Mouse (Mus musculus) cerebellum, postnatal 10 days (tissue): ENCODE data around the gene Alox12.

Experiments
- DNase-seq, 2 experiments: peaks; one replicate each; pipeline ENCODE4 v3.0.0; 2021; ENCODE audit warnings: mixed read lengths in 2 of 2

Alox12 gene

GRCm38 (mm10) chr11:70254931-70255531, at the start of gene Alox12:
Gene Alox12 (minus strand): TSS chr11:70255353.
- peak; percentile 61 to 67 for DNase-seq

- DNase-seq, result no peak
Measured at GRCm38 (mm10) chr11:70302293-70302692, 47.1 kb upstream of the Alox12 start.

GRCm38 (mm10) chr11:70297836-70298454, 42.8 kb upstream of the Alox12 start:
- DNase-seq, result no peak

- no peak for DNase-seq
Measured at GRCm38 (mm10) chr11:70297405-70297804, 42.3 kb upstream of the Alox12 start.

GRCm38 (mm10) chr11:70293881-70294280, 38.7 kb upstream of the Alox12 start:
- DNase-seq, result peak; percentile 74 to 77

- DNase-seq, result no peak
Measured at GRCm38 (mm10) chr11:70291235-70291634, 36.1 kb upstream of the Alox12 start.

GRCm38 (mm10) chr11:70289236-70289635, 34.1 kb upstream of the Alox12 start:
- peak; percentile 49 to 69 for DNase-seq

- no peak for DNase-seq
Measured at GRCm38 (mm10) chr11:70288102-70288501, 32.9 kb upstream of the Alox12 start.

GRCm38 (mm10) chr11:70285686-70286085, 30.5 kb upstream of the Alox12 start:
- no peak for DNase-seq

- DNase-seq, result no peak
Measured at GRCm38 (mm10) chr11:70284757-70285156, 29.6 kb upstream of the Alox12 start.

- DNase-seq, result no peak
Measured at GRCm38 (mm10) chr11:70283666-70284065, 28.5 kb upstream of the Alox12 start.

GRCm38 (mm10) chr11:70280441-70280840, 25.3 kb upstream of the Alox12 start:
- DNase-seq, result peak; percentile 33 to 34

- DNase-seq, result peak; percentile 81 to 85
Measured at GRCm38 (mm10) chr11:70278961-70279360, 23.8 kb upstream of the Alox12 start.

GRCm38 (mm10) chr11:70271641-70272040, 16.5 kb upstream of the Alox12 start:
- DNase-seq, result no peak

GRCm38 (mm10) chr11:70266405-70266804, 11.3 kb upstream of the Alox12 start:
- peak; percentile 38 to 64 for DNase-seq

- peak in 1 of 2 experiments; percentile 24 for DNase-seq
Measured at GRCm38 (mm10) chr11:70265819-70266218, 10.7 kb upstream of the Alox12 start.

- no peak for DNase-seq
Measured at GRCm38 (mm10) chr11:70265252-70265651, 10.1 kb upstream of the Alox12 start.

GRCm38 (mm10) chr11:70259035-70259434, 3.9 kb upstream of the Alox12 start:
- DNase-seq, result no peak

- no peak for DNase-seq
Measured at GRCm38 (mm10) chr11:70254337-70254736, 816 bp downstream of the Alox12 start.

GRCm38 (mm10) chr11:70251853-70252252, 3.3 kb downstream of the Alox12 start:
- no peak for DNase-seq

- no peak for DNase-seq
Measured at GRCm38 (mm10) chr11:70250150-70250549, 5.0 kb downstream of the Alox12 start.

GRCm38 (mm10) chr11:70247136-70247845, 7.9 kb downstream of the Alox12 start:
- peak; percentile 89 to 92 for DNase-seq

GRCm38 (mm10) chr11:70242591-70242990, 12.6 kb downstream of the Alox12 start:
- no peak for DNase-seq
